Mouse (Mus musculus) kidney, embryonic 15.5 days (tissue): ENCODE data around the gene Gda. TPM values are rescaled to one million over a fixed set of nuclear protein-coding genes. Genes with fewer than 3 reads are reported as not detected.

ENCODE experiments used
- ATAC-seq: fragments of 200-750 bp; cut with Nextera tagmentation; replicated peaks from 2 replicates; pipeline ENCODE4 v1.8.0; 2017; ENCODE audit warnings: moderate TSS enrichment; ENCODE audit not compliant: low FRiP score
- H3K27ac ChIP-seq: fragments of 300-500 bp; sonication (generic); 2 replicates; pipeline ENCODE4 v1.5.1; 2015; ENCODE audit warnings: mild to moderate bottlenecking, inconsistent platforms
- H3K27me3 ChIP-seq: fragments of 300-500 bp; sonication (generic); 2 replicates; pipeline ENCODE4 v1.6.1; 2015; ENCODE audit warnings: inconsistent platforms
- H3K36me3 ChIP-seq: fragments of 300-500 bp; sonication (generic); 2 replicates; pipeline ENCODE4 v1.6.1; 2015; ENCODE audit warnings: inconsistent platforms
- H3K4me1 ChIP-seq: fragments of 300-500 bp; sonication (generic); 2 replicates; pipeline ENCODE4 v1.6.1; 2015; ENCODE audit warnings: inconsistent platforms
- H3K4me2 ChIP-seq: fragments of 300-500 bp; sonication (generic); 2 replicates; pipeline ENCODE4 v1.6.1; 2015; ENCODE audit warnings: moderate library complexity, mild to moderate bottlenecking, inconsistent platforms
- H3K4me3 ChIP-seq: fragments of 300-500 bp; sonication (generic); replicated peaks from 2 replicates; pipeline ENCODE4 v1.5.1; 2015; ENCODE audit warnings: mild to moderate bottlenecking, inconsistent platforms
- H3K9ac ChIP-seq: fragments of 300-500 bp; sonication (generic); 2 replicates; pipeline ENCODE4 v1.6.1; 2015; ENCODE audit warnings: mild to moderate bottlenecking, inconsistent platforms
- H3K9me3 ChIP-seq: fragments of 300-500 bp; sonication (generic); replicated peaks from 2 replicates; pipeline ENCODE4 v1.6.1; 2016; ENCODE audit warnings: inconsistent platforms
- WGBS: fragments of 180-500 bp; shearing (Covaris S2); methylation state at CpG from one replicate; pipeline ENCODE4 v1.1.7; 2015; ENCODE audit warnings: mixed read lengths; 5-methylcytosine and 5-hydroxymethylcytosine counted together
- polyA plus RNA-seq: library from polyadenylated mRNA; unstranded; fragments of >200 nt; fragmentation: Nextera tagmentation; extraction: Ambion mirVana; gene quantifications from 2 replicates; pipeline ENCODE4 v1.2.1, GENCODE M21; 2015

Gene Gda
- polyA plus RNA-seq, 1 experiment from 2014 or later = 0.17 TPM

- Histone ChIP-seq H3K27me3 (no peaks in the 10 kb centered on the region), H3K27ac (no peak overlapping the region), H3K4me2 (no peak overlapping the region), H3K9me3 (no peaks in the 10 kb centered on the region), H3K9ac (no peak overlapping the region), H3K4me3 (no peak overlapping the region), H3K4me1 (no peaks in the 10 kb centered on the region), H3K36me3 (no peaks in the 10 kb centered on the region)
- WGBS = 92% methylated on average over 4 of the region's 4 CpGs
- no peak for ATAC-seq
These were observed 104.7 kb downstream of the Gda start for GRCm38 (mm10) chr19:21368595-21368994.

- Histone ChIP-seq H3K9ac (no peak overlapping the region), H3K36me3 (no peaks in the 10 kb centered on the region), H3K4me2 (no peak overlapping the region), H3K27me3 (no peaks in the 10 kb centered on the region), H3K4me3 (no peak overlapping the region), H3K27ac (no peak overlapping the region), H3K4me1 (no peaks in the 10 kb centered on the region), H3K9me3 (no peaks in the 10 kb centered on the region)
- WGBS = 92% methylated on average over 6 of the region's 6 CpGs
- no peak for ATAC-seq
These were observed 115.5 kb downstream of the Gda start for GRCm38 (mm10) chr19:21357792-21358191.

- no peak overlapping the region for H3K4me2 ChIP-seq
- no peaks in the 10 kb centered on the region for H3K36me3 ChIP-seq
- H3K9ac ChIP-seq = no peak overlapping the region
- H3K9me3 ChIP-seq = no peaks in the 10 kb centered on the region
- H3K27ac ChIP-seq = no peak overlapping the region
- 74% methylated on average over 6 of the region's 6 CpGs for WGBS
- 0 out of 2 replicates have a peak, but pooled peaks cover 2% of the 10 kb centered on the region for H3K4me1 ChIP-seq
- no peak overlapping the region for H3K4me3 ChIP-seq
- H3K27me3 ChIP-seq = no peaks in the 10 kb centered on the region
- ATAC-seq = no peak
These were observed 123.6 kb downstream of the Gda start for GRCm38 (mm10) chr19:21349634-21350033.

GRCm38 (mm10) chr19:21346646-21347045 lies 126.6 kb downstream of the Gda start:
- H3K4me2 ChIP-seq = no peak overlapping the region
- H3K4me3 ChIP-seq = no peak overlapping the region
- H3K27ac ChIP-seq = no peak overlapping the region
- no peak for ATAC-seq
- H3K27me3 ChIP-seq = no peaks in the 10 kb centered on the region
- 89% methylated on average over 6 of the region's 6 CpGs for WGBS
- H3K4me1 ChIP-seq = 0 out of 2 replicates have a peak, but pooled peaks cover 2% of the 10 kb centered on the region
- no peak overlapping the region for H3K9ac ChIP-seq
- H3K36me3 ChIP-seq = no peaks in the 10 kb centered on the region
- no peaks in the 10 kb centered on the region for H3K9me3 ChIP-seq

Other genes starting within 250 kb of the Gda start
- gene Zfand5, start 201.2 kb downstream of the Gda start, polyA plus RNA-seq = 88.1 and 104 TPM in 2 replicates
- gene 1110059E24Rik, start 179.5 kb upstream of the Gda start, polyA plus RNA-seq = 61.9 and 62.2 TPM in 2 replicates
- 29.1 and 34.7 TPM in 2 replicates for gene Abhd17b, start 179.7 kb upstream of the Gda start, polyA plus RNA-seq